Mouse (Mus musculus): ENCODE results near the gene D630003M21Rik. TPM values are rescaled to one million over a fixed set of nuclear protein-coding genes. Genes with fewer than 3 reads are reported as not detected.

D630003M21Rik gene
- total RNA-seq, 1 experiment = 0.89 TPM

GRCm38 (mm10) chr2:158236698-158237097 lies 7.7 kb upstream of the D630003M21Rik start:
- in situ Hi-C loops (cut with MboI; ENCODE audit: low sequenced_read_pairs in 2 of 2, unreplicated experiment in 2 of 2) = no loop called here
- H3K9me3 ChIP-seq (ENCODE audit: control insufficient read depth, insufficient read depth, low read depth, low read length) = no peaks in the 10 kb centered on the region
- no peaks in the 10 kb centered on the region for H3K4me1 ChIP-seq (ENCODE audit: control insufficient read depth in 2 of 2, insufficient read depth in 2 of 2, low read length in 2 of 2, poor library complexity in 1 of 2)
- no peak overlapping the region for H3K9ac ChIP-seq (ENCODE audit: insufficient read depth, low read depth, low read length, poor library complexity, severe bottlenecking)
- DNase-seq (ENCODE audit: low read depth, low spot score) = no peak
- TF ChIP-seq HCFC1 (IDR thresholded peaks at IDR 0.05; ENCODE audit: borderline replicate concordance, insufficient read depth, low read length) (no peak), CHD2 (IDR thresholded peaks at IDR 0.05; ENCODE audit: low read depth, low read length) (no peak), ZNF384 (IDR thresholded peaks at IDR 0.05; ENCODE audit: low read depth, low read length) (no peak), MAFK (IDR thresholded peaks at IDR 0.05; ENCODE audit: insufficient read depth, low read depth, low read length) (no peak), ZC3H11A (IDR thresholded peaks at IDR 0.05; ENCODE audit: borderline replicate concordance, low read depth, low read length) (no peak)
- H3K36me3 ChIP-seq (ENCODE audit: control insufficient read depth, insufficient read depth, low read length, poor library complexity, severe bottlenecking) = no peaks in the 10 kb centered on the region
- no peak overlapping the region for H3K27ac ChIP-seq (ENCODE audit: insufficient read depth, low read depth, low read length, poor library complexity, severe bottlenecking)
- no peak overlapping the region for H3K4me3 ChIP-seq (ENCODE audit: insufficient read depth in 1 of 2, low read depth in 1 of 2, low read length in 2 of 2, poor library complexity in 1 of 2, severe bottlenecking in 1 of 2)

- Histone ChIP-seq H3K36me3 (ENCODE audit: control insufficient read depth, insufficient read depth, low read length, poor library complexity, severe bottlenecking) (no peaks in the 10 kb centered on the region), H3K9ac (ENCODE audit: insufficient read depth, low read depth, low read length, poor library complexity, severe bottlenecking) (no peak overlapping the region), H3K4me3 (ENCODE audit: insufficient read depth in 1 of 2, low read depth in 1 of 2, low read length in 2 of 2, poor library complexity in 1 of 2, severe bottlenecking in 1 of 2) (no peak overlapping the region), H3K27ac (ENCODE audit: insufficient read depth, low read depth, low read length, poor library complexity, severe bottlenecking) (no peak overlapping the region), H3K9me3 (ENCODE audit: control insufficient read depth, insufficient read depth, low read depth, low read length) (no peaks in the 10 kb centered on the region), H3K4me1 (ENCODE audit: control insufficient read depth in 2 of 2, insufficient read depth in 2 of 2, low read length in 2 of 2, poor library complexity in 1 of 2) (peaks cover 3 to 5% of the 10 kb centered on the region in 2 experiments; a peak in 2 of 4 replicates)
- TF ChIP-seq ZC3H11A (IDR thresholded peaks at IDR 0.05; ENCODE audit: borderline replicate concordance, low read depth, low read length) (no peak), HCFC1 (IDR thresholded peaks at IDR 0.05; ENCODE audit: borderline replicate concordance, insufficient read depth, low read length) (no peak)
- in situ Hi-C loops (cut with MboI; ENCODE audit: low sequenced_read_pairs in 2 of 2, unreplicated experiment in 2 of 2) = no loop called here
- DNase-seq (ENCODE audit: low read depth, low spot score) = no peak
Observed at GRCm38 (mm10) chr2:158233106-158233505, 4.1 kb upstream of the D630003M21Rik start.

GRCm38 (mm10) chr2:158232414-158232813 lies 3.4 kb upstream of the D630003M21Rik start:
- TF ChIP-seq ZNF384 (IDR thresholded peaks at IDR 0.05; ENCODE audit: low read depth, low read length) = no peak
- no peak for TF ChIP-seq MAFK (IDR thresholded peaks at IDR 0.05; ENCODE audit: insufficient read depth, low read depth, low read length)
- TF ChIP-seq HCFC1 (IDR thresholded peaks at IDR 0.05; ENCODE audit: borderline replicate concordance, insufficient read depth, low read length) = no peak
- TF ChIP-seq CHD2 (IDR thresholded peaks at IDR 0.05; ENCODE audit: low read depth, low read length) = no peak
- TF ChIP-seq ZC3H11A (IDR thresholded peaks at IDR 0.05; ENCODE audit: borderline replicate concordance, low read depth, low read length) = no peak
- in situ Hi-C loops (cut with MboI; ENCODE audit: low sequenced_read_pairs in 2 of 2, unreplicated experiment in 2 of 2) = no loop called here
- Histone ChIP-seq H3K4me3 (ENCODE audit: insufficient read depth in 1 of 2, low read depth in 1 of 2, low read length in 2 of 2, poor library complexity in 1 of 2, severe bottlenecking in 1 of 2) (no peak overlapping the region), H3K27ac (ENCODE audit: insufficient read depth, low read depth, low read length, poor library complexity, severe bottlenecking) (no peak overlapping the region), H3K9me3 (ENCODE audit: control insufficient read depth, insufficient read depth, low read depth, low read length) (no peaks in the 10 kb centered on the region), H3K4me1 (ENCODE audit: control insufficient read depth in 2 of 2, insufficient read depth in 2 of 2, low read length in 2 of 2, poor library complexity in 1 of 2) (peaks cover 3 to 5% of the 10 kb centered on the region in 2 experiments; a peak in 2 of 4 replicates), H3K36me3 (ENCODE audit: control insufficient read depth, insufficient read depth, low read length, poor library complexity, severe bottlenecking) (no peaks in the 10 kb centered on the region), H3K9ac (ENCODE audit: insufficient read depth, low read depth, low read length, poor library complexity, severe bottlenecking) (no peak overlapping the region)
- no peak for DNase-seq (ENCODE audit: low read depth, low spot score)

GRCm38 (mm10) chr2:158231071-158231470 lies 2.0 kb upstream of the D630003M21Rik start:
- Histone ChIP-seq H3K4me3 (ENCODE audit: insufficient read depth in 1 of 2, low read depth in 1 of 2, low read length in 2 of 2, poor library complexity in 1 of 2, severe bottlenecking in 1 of 2) (no peak overlapping the region), H3K9ac (ENCODE audit: insufficient read depth, low read depth, low read length, poor library complexity, severe bottlenecking) (no peak overlapping the region), H3K36me3 (ENCODE audit: control insufficient read depth, insufficient read depth, low read length, poor library complexity, severe bottlenecking) (no peaks in the 10 kb centered on the region), H3K4me1 (ENCODE audit: control insufficient read depth in 2 of 2, insufficient read depth in 2 of 2, low read length in 2 of 2, poor library complexity in 1 of 2) (peaks cover 3 to 5% of the 10 kb centered on the region in 2 experiments; a peak in 2 of 4 replicates), H3K27ac (ENCODE audit: insufficient read depth, low read depth, low read length, poor library complexity, severe bottlenecking) (no peak overlapping the region), H3K9me3 (ENCODE audit: control insufficient read depth, insufficient read depth, low read depth, low read length) (no peaks in the 10 kb centered on the region)
- in situ Hi-C loops (cut with MboI; ENCODE audit: low sequenced_read_pairs in 2 of 2, unreplicated experiment in 2 of 2) = no loop called here
- DNase-seq (ENCODE audit: low read depth, low spot score) = peak; percentile 15
- TF ChIP-seq ZNF384 (IDR thresholded peaks at IDR 0.05; ENCODE audit: low read depth, low read length) (no peak), ZC3H11A (IDR thresholded peaks at IDR 0.05; ENCODE audit: borderline replicate concordance, low read depth, low read length) (no peak), MAFK (IDR thresholded peaks at IDR 0.05; ENCODE audit: insufficient read depth, low read depth, low read length) (no peak), HCFC1 (IDR thresholded peaks at IDR 0.05; ENCODE audit: borderline replicate concordance, insufficient read depth, low read length) (no peak), CHD2 (IDR thresholded peaks at IDR 0.05; ENCODE audit: low read depth, low read length) (no peak)

- Histone ChIP-seq H3K9ac (ENCODE audit: insufficient read depth, low read depth, low read length, poor library complexity, severe bottlenecking) (no peak overlapping the region), H3K4me1 (ENCODE audit: control insufficient read depth in 2 of 2, insufficient read depth in 2 of 2, low read length in 2 of 2, poor library complexity in 1 of 2) (peaks cover 3 to 5% of the 10 kb centered on the region in 2 experiments; a peak in 2 of 4 replicates), H3K27ac (ENCODE audit: insufficient read depth, low read depth, low read length, poor library complexity, severe bottlenecking) (no peak overlapping the region), H3K9me3 (ENCODE audit: control insufficient read depth, insufficient read depth, low read depth, low read length) (no peaks in the 10 kb centered on the region), H3K36me3 (ENCODE audit: control insufficient read depth, insufficient read depth, low read length, poor library complexity, severe bottlenecking) (no peaks in the 10 kb centered on the region), H3K4me3 (ENCODE audit: insufficient read depth in 1 of 2, low read depth in 1 of 2, low read length in 2 of 2, poor library complexity in 1 of 2, severe bottlenecking in 1 of 2) (no peak overlapping the region)
- no peak for DNase-seq (ENCODE audit: low read depth, low spot score)
- in situ Hi-C loops (cut with MboI; ENCODE audit: low sequenced_read_pairs in 2 of 2, unreplicated experiment in 2 of 2) = no loop called here
- TF ChIP-seq ZC3H11A (IDR thresholded peaks at IDR 0.05; ENCODE audit: borderline replicate concordance, low read depth, low read length) = no peak
- no peak for TF ChIP-seq ZNF384 (IDR thresholded peaks at IDR 0.05; ENCODE audit: low read depth, low read length)
- TF ChIP-seq HCFC1 (IDR thresholded peaks at IDR 0.05; ENCODE audit: borderline replicate concordance, insufficient read depth, low read length) = no peak
- no peak for TF ChIP-seq MAFK (IDR thresholded peaks at IDR 0.05; ENCODE audit: insufficient read depth, low read depth, low read length)
- no peak for TF ChIP-seq CHD2 (IDR thresholded peaks at IDR 0.05; ENCODE audit: low read depth, low read length)
Observed at GRCm38 (mm10) chr2:158230617-158231016, 1.6 kb upstream of the D630003M21Rik start.
